Mouse (Mus musculus): ENCODE measurements around the gene Pdcd7. TPM values are rescaled to one million over a fixed set of nuclear protein-coding genes. Genes with fewer than 3 reads are reported as not detected.
"Not testable (repeated sequence)": the region's sequence is repeated elsewhere in the genome, so short reads cannot be mapped to it uniquely, and the experiment has no call there.

Pdcd7 gene
- polyA plus RNA-seq, 1 experiment from 2014 or later: 8.6 TPM

GRCm38 (mm10) chr9:65322255-65322900, 23.5 kb upstream of the Pdcd7 start:
- Histone ChIP-seq H3K36me3 (peaks cover 25% of the 10 kb centered on the region), H3K4me3 (replicated peaks) (no peak overlapping the region), H3K4me2 (no peak overlapping the region), H3K27me3 (replicated peaks) (no peaks in the 10 kb centered on the region), H3K4me1 (no peaks in the 10 kb centered on the region), H3K9me3 (no peaks in the 10 kb centered on the region), H3K27ac (no peak overlapping the region), H3K9ac (no peak overlapping the region)
- 79% methylated on average over 11 of the region's 11 CpGs for WGBS
- no peak for ATAC-seq (ENCODE audit: insufficient read depth, low FRiP score, low read depth)

- no peak for ATAC-seq (ENCODE audit: insufficient read depth, low FRiP score, low read depth)
- H3K36me3 ChIP-seq: peaks cover 26% of the 10 kb centered on the region
- no peak overlapping the region for H3K27ac ChIP-seq
These were observed 19.9 kb upstream of the Pdcd7 start for GRCm38 (mm10) chr9:65325971-65326370.

GRCm38 (mm10) chr9:65327371-65327770, 18.5 kb upstream of the Pdcd7 start:
- WGBS: 92% methylated on average over 2 of the region's 2 CpGs
- no peak for ATAC-seq (ENCODE audit: insufficient read depth, low FRiP score, low read depth)
- H3K4me1 ChIP-seq: no peaks in the 10 kb centered on the region
- H3K4me3 ChIP-seq (replicated peaks): no peak overlapping the region
- no peak overlapping the region for H3K4me2 ChIP-seq
- no peak overlapping the region for H3K27ac ChIP-seq
- no peak overlapping the region for H3K9ac ChIP-seq
- no peaks in the 10 kb centered on the region for H3K27me3 ChIP-seq (replicated peaks)
- peaks cover 21% of the 10 kb centered on the region for H3K36me3 ChIP-seq
- no peaks in the 10 kb centered on the region for H3K9me3 ChIP-seq

More at GRCm38 (mm10) chr9:65325971-65326370, 19.9 kb upstream of the Pdcd7 start:
- Histone ChIP-seq H3K4me3 (replicated peaks) (no peak overlapping the region), H3K9me3 (no peaks in the 10 kb centered on the region), H3K9ac (no peak overlapping the region), H3K27me3 (replicated peaks) (no peaks in the 10 kb centered on the region), H3K4me2 (no peak overlapping the region), H3K4me1 (no peaks in the 10 kb centered on the region)

- Histone ChIP-seq H3K36me3 (no peaks in the 10 kb centered on the region), H3K27me3 (replicated peaks) (no peaks in the 10 kb centered on the region), H3K4me3 (replicated peaks) (no peak overlapping the region), H3K9ac (no peak overlapping the region), H3K9me3 (no peaks in the 10 kb centered on the region), H3K4me1 (no peaks in the 10 kb centered on the region), H3K4me2 (no peak overlapping the region), H3K27ac (no peak overlapping the region)
- ATAC-seq (ENCODE audit: insufficient read depth, low FRiP score, low read depth): no peak
- 82% methylated on average over 5 of the region's 5 CpGs for WGBS
These were observed 11.9 kb upstream of the Pdcd7 start for GRCm38 (mm10) chr9:65333958-65334357.

- Histone ChIP-seq H3K9me3 (no peaks in the 10 kb centered on the region), H3K4me1 (no peaks in the 10 kb centered on the region), H3K27me3 (replicated peaks) (no peaks in the 10 kb centered on the region), H3K27ac (no peak overlapping the region), H3K4me3 (replicated peaks) (no peak overlapping the region), H3K4me2 (no peak overlapping the region), H3K9ac (no peak overlapping the region), H3K36me3 (no peaks in the 10 kb centered on the region)
- no peak for ATAC-seq (ENCODE audit: insufficient read depth, low FRiP score, low read depth)
- 87% methylated on average over 4 of the region's 4 CpGs for WGBS
These were observed 6.8 kb upstream of the Pdcd7 start for GRCm38 (mm10) chr9:65339146-65339545.

GRCm38 (mm10) chr9:65340414-65340813, 5.5 kb upstream of the Pdcd7 start:
- no peaks in the 10 kb centered on the region for H3K27me3 ChIP-seq (replicated peaks)
- WGBS: 90% methylated on average over 2 of the region's 2 CpGs
- no peak overlapping the region for H3K4me3 ChIP-seq (replicated peaks)
- no peak for ATAC-seq (ENCODE audit: insufficient read depth, low FRiP score, low read depth)
- no peak overlapping the region for H3K9ac ChIP-seq
- H3K4me1 ChIP-seq: no peaks in the 10 kb centered on the region
- H3K9me3 ChIP-seq: no peaks in the 10 kb centered on the region
- no peak overlapping the region for H3K4me2 ChIP-seq
- H3K27ac ChIP-seq: no peak overlapping the region
- H3K36me3 ChIP-seq: no peaks in the 10 kb centered on the region

GRCm38 (mm10) chr9:65345439-65345838, 465 bp upstream of the Pdcd7 start:
- not testable (repeated sequence) for H3K9ac ChIP-seq; H3K9me3 ChIP-seq; ATAC-seq (ENCODE audit: insufficient read depth, low FRiP score, low read depth); H3K36me3 ChIP-seq; H3K27me3 ChIP-seq (replicated peaks)
- H3K4me3 ChIP-seq (replicated peaks): peak overlapping the region; percentile 71
- WGBS: 73% methylated on average over 11 of the region's 11 CpGs
- H3K4me2 ChIP-seq: peak overlapping the region; percentile 82
- H3K4me1 ChIP-seq: peaks cover 11% of the 10 kb centered on the region
- H3K27ac ChIP-seq: peak overlapping the region; percentile 96

- peak overlapping the region; percentile 82 for H3K4me2 ChIP-seq
- H3K4me1 ChIP-seq: peaks cover 11% of the 10 kb centered on the region
- peak; percentile 80 for ATAC-seq (ENCODE audit: insufficient read depth, low FRiP score, low read depth)
- peak overlapping the region; percentile 71 for H3K4me3 ChIP-seq (replicated peaks)
- no peaks in the 10 kb centered on the region for H3K36me3 ChIP-seq
- peak overlapping the region; percentile 96 for H3K27ac ChIP-seq
- under 1% methylated on average over 76 of the region's 77 CpGs for WGBS
- peak overlapping the region; percentile 95 for H3K9ac ChIP-seq
- H3K9me3 ChIP-seq: no peaks in the 10 kb centered on the region
- H3K27me3 ChIP-seq (replicated peaks): no peaks in the 10 kb centered on the region
These were observed 690 bp downstream of the Pdcd7 start for GRCm38 (mm10) chr9:65346476-65347111.

GRCm38 (mm10) chr9:65347112-65347850, 1.4 kb downstream of the Pdcd7 start:
- Histone ChIP-seq H3K27me3 (replicated peaks) (no peaks in the 10 kb centered on the region), H3K9ac (peak overlapping the region; percentile 95), H3K36me3 (no peaks in the 10 kb centered on the region), H3K4me1 (peaks cover 11% of the 10 kb centered on the region), H3K9me3 (no peaks in the 10 kb centered on the region), H3K4me3 (replicated peaks) (peak overlapping the region; percentile 71), H3K27ac (peak overlapping the region; percentile 96; the same call in 1 of the 2 replicates), H3K4me2 (peak overlapping the region; percentile 82)
- 40% methylated on average over 8 of the region's 8 CpGs for whole genome bisulfite sequencing
- ATAC-seq (ENCODE audit: insufficient read depth, low FRiP score, low read depth): no peak

GRCm38 (mm10) chr9:65353251-65353650, 7.3 kb downstream of the Pdcd7 start:
- 87% methylated on average over 5 of the region's 5 CpGs for whole genome bisulfite sequencing
- peaks cover 20% of the 10 kb centered on the region for H3K36me3 ChIP-seq
- no peak overlapping the region for H3K9ac ChIP-seq
- no peaks in the 10 kb centered on the region for H3K27me3 ChIP-seq (replicated peaks)
- no peak for ATAC-seq (ENCODE audit: insufficient read depth, low FRiP score, low read depth)
- no peaks in the 10 kb centered on the region for H3K9me3 ChIP-seq
- H3K27ac ChIP-seq: no peak overlapping the region
- H3K4me3 ChIP-seq (replicated peaks): no peak overlapping the region
- no peak overlapping the region for H3K4me2 ChIP-seq
- no peaks in the 10 kb centered on the region for H3K4me1 ChIP-seq

GRCm38 (mm10) chr9:65356561-65356960, 10.7 kb downstream of the Pdcd7 start:
- H3K9me3 ChIP-seq: no peaks in the 10 kb centered on the region
- H3K4me1 ChIP-seq: no peaks in the 10 kb centered on the region
- H3K27me3 ChIP-seq (replicated peaks): no peaks in the 10 kb centered on the region
- no peak overlapping the region for H3K4me2 ChIP-seq
- ATAC-seq (ENCODE audit: insufficient read depth, low FRiP score, low read depth): no peak
- 86% methylated on average over 7 of the region's 7 CpGs for WGBS
- H3K36me3 ChIP-seq: peaks cover 31% of the 10 kb centered on the region
- no peak overlapping the region for H3K9ac ChIP-seq
- no peak overlapping the region for H3K4me3 ChIP-seq (replicated peaks)
- no peak overlapping the region for H3K27ac ChIP-seq

GRCm38 (mm10) chr9:65356971-65357370, 11.1 kb downstream of the Pdcd7 start:
- no peak overlapping the region for H3K9ac ChIP-seq
- H3K27me3 ChIP-seq (replicated peaks): no peaks in the 10 kb centered on the region
- ATAC-seq (ENCODE audit: insufficient read depth, low FRiP score, low read depth): no peak
- H3K4me2 ChIP-seq: no peak overlapping the region
- H3K27ac ChIP-seq: no peak overlapping the region
- no peaks in the 10 kb centered on the region for H3K9me3 ChIP-seq
- H3K36me3 ChIP-seq: peaks cover 31% of the 10 kb centered on the region
- H3K4me3 ChIP-seq (replicated peaks): no peak overlapping the region
- no peaks in the 10 kb centered on the region for H3K4me1 ChIP-seq
- WGBS: 88% methylated on average over 2 of the region's 2 CpGs

Measured in stomach, embryonic 15.5 days (tissue).